Mouse (Mus musculus): ENCODE results near the gene Mycbp2. TPM values are rescaled to one million over a fixed set of nuclear protein-coding genes. Genes with fewer than 3 reads are reported as not detected.

Mycbp2 gene
- polyA plus RNA-seq, 1 experiment, result 56.8 TPM

GRCm38 (mm10) chr14:103112606-103113363 is 233.8 kb downstream of the Mycbp2 start:
- TF ChIP-seq POLR2A (IDR thresholded peaks at IDR 0.05; ENCODE audit: borderline replicate concordance, low read depth, low read length), result no peak
- TF ChIP-seq CTCF (IDR thresholded peaks at IDR 0.05; ENCODE audit: low read depth, low read length), result no peak
- Histone ChIP-seq H3K4me3 (ENCODE audit: insufficient read depth, low read length) (no peak overlapping the region), H3K4me1 (ENCODE audit: control insufficient read depth, insufficient read depth, low read length) (peaks cover 17% of the 10 kb centered on the region), H3K27ac (ENCODE audit: insufficient read depth, low read depth, low read length) (no peak overlapping the region)

GRCm38 (mm10) chr14:103109971-103110370 is 236.6 kb downstream of the Mycbp2 start:
- H3K4me3 ChIP-seq (ENCODE audit: insufficient read depth, low read length), result no peak overlapping the region
- no peak overlapping the region for H3K27ac ChIP-seq (ENCODE audit: insufficient read depth, low read depth, low read length)
- no peak for TF ChIP-seq POLR2A (IDR thresholded peaks at IDR 0.05; ENCODE audit: borderline replicate concordance, low read depth, low read length)
- TF ChIP-seq CTCF (IDR thresholded peaks at IDR 0.05; ENCODE audit: low read depth, low read length), result no peak

GRCm38 (mm10) chr14:103106301-103106700 is 240.3 kb downstream of the Mycbp2 start:
- TF ChIP-seq POLR2A (IDR thresholded peaks at IDR 0.05; ENCODE audit: borderline replicate concordance, low read depth, low read length) (no peak), CTCF (IDR thresholded peaks at IDR 0.05; ENCODE audit: low read depth, low read length) (no peak)
- Histone ChIP-seq H3K27ac (ENCODE audit: insufficient read depth, low read depth, low read length) (no peak overlapping the region), H3K4me1 (ENCODE audit: control insufficient read depth, insufficient read depth, low read length) (peaks cover 5% of the 10 kb centered on the region), H3K4me3 (ENCODE audit: insufficient read depth, low read length) (no peak overlapping the region)

More at GRCm38 (mm10) chr14:103109971-103110370, 236.6 kb downstream of the Mycbp2 start:
- H3K4me1 ChIP-seq (ENCODE audit: control insufficient read depth, insufficient read depth, low read length), result peaks cover 7% of the 10 kb centered on the region

GRCm38 (mm10) chr14:103102731-103103335 is 243.8 kb downstream of the Mycbp2 start:
- H3K27ac ChIP-seq (ENCODE audit: insufficient read depth, low read depth, low read length), result no peak overlapping the region
- TF ChIP-seq CTCF (IDR thresholded peaks at IDR 0.05; ENCODE audit: low read depth, low read length) (no peak), POLR2A (IDR thresholded peaks at IDR 0.05; ENCODE audit: borderline replicate concordance, low read depth, low read length) (no peak)
- H3K4me1 ChIP-seq (ENCODE audit: control insufficient read depth, insufficient read depth, low read length), result peaks cover 5% of the 10 kb centered on the region
- H3K4me3 ChIP-seq (ENCODE audit: insufficient read depth, low read length), result no peak overlapping the region

GRCm38 (mm10) chr14:103102246-103102645 is 244.4 kb downstream of the Mycbp2 start:
- no peak overlapping the region for H3K4me3 ChIP-seq (ENCODE audit: insufficient read depth, low read length)
- no peak for TF ChIP-seq CTCF (IDR thresholded peaks at IDR 0.05; ENCODE audit: low read depth, low read length)
- no peak for TF ChIP-seq POLR2A (IDR thresholded peaks at IDR 0.05; ENCODE audit: borderline replicate concordance, low read depth, low read length)
- peaks cover 7% of the 10 kb centered on the region for H3K4me1 ChIP-seq (ENCODE audit: control insufficient read depth, insufficient read depth, low read length)
- H3K27ac ChIP-seq (ENCODE audit: insufficient read depth, low read depth, low read length), result no peak overlapping the region

GRCm38 (mm10) chr14:103101171-103101570 is 245.4 kb downstream of the Mycbp2 start:
- Histone ChIP-seq H3K27ac (ENCODE audit: insufficient read depth, low read depth, low read length) (no peak overlapping the region), H3K4me1 (ENCODE audit: control insufficient read depth, insufficient read depth, low read length) (peaks cover 16% of the 10 kb centered on the region), H3K4me3 (ENCODE audit: insufficient read depth, low read length) (no peak overlapping the region)
- TF ChIP-seq POLR2A (IDR thresholded peaks at IDR 0.05; ENCODE audit: borderline replicate concordance, low read depth, low read length), result no peak

GRCm38 (mm10) chr14:103100296-103100695 is 246.3 kb downstream of the Mycbp2 start:
- peaks cover 22% of the 10 kb centered on the region for H3K4me1 ChIP-seq (ENCODE audit: control insufficient read depth, insufficient read depth, low read length)
- H3K27ac ChIP-seq (ENCODE audit: insufficient read depth, low read depth, low read length), result no peak overlapping the region
- H3K4me3 ChIP-seq (ENCODE audit: insufficient read depth, low read length), result no peak overlapping the region
- TF ChIP-seq CTCF (IDR thresholded peaks at IDR 0.05; ENCODE audit: low read depth, low read length), result no peak
- no peak for TF ChIP-seq POLR2A (IDR thresholded peaks at IDR 0.05; ENCODE audit: borderline replicate concordance, low read depth, low read length)

- TF ChIP-seq CTCF (IDR thresholded peaks at IDR 0.05; ENCODE audit: low read depth, low read length), result no peak
- no peak for TF ChIP-seq POLR2A (IDR thresholded peaks at IDR 0.05; ENCODE audit: borderline replicate concordance, low read depth, low read length)
Measured at GRCm38 (mm10) chr14:103099238-103099933, 247.2 kb downstream of the Mycbp2 start, which contains the start of gene Fbxl3. Fbxl3 (minus strand) TSS chr14:103099566.

GRCm38 (mm10) chr14:103098587-103099235 is 247.9 kb downstream of the Mycbp2 start:
- TF ChIP-seq POLR2A (IDR thresholded peaks at IDR 0.05; ENCODE audit: borderline replicate concordance, low read depth, low read length) (no peak), CTCF (IDR thresholded peaks at IDR 0.05; ENCODE audit: low read depth, low read length) (no peak)
- Histone ChIP-seq H3K4me3 (ENCODE audit: insufficient read depth, low read length) (peak overlapping the region; percentile 87), H3K27ac (ENCODE audit: insufficient read depth, low read depth, low read length) (peak overlapping the region; percentile 95), H3K4me1 (ENCODE audit: control insufficient read depth, insufficient read depth, low read length) (peaks cover 30% of the 10 kb centered on the region)

More at GRCm38 (mm10) chr14:103099238-103099933, 247.2 kb downstream of the Mycbp2 start, which contains the start of gene Fbxl3:
- Histone ChIP-seq H3K27ac (ENCODE audit: insufficient read depth, low read depth, low read length) (peak within 1 kb of the TSS; percentile 95), H3K4me1 (ENCODE audit: control insufficient read depth, insufficient read depth, low read length) (peaks cover 24% of the 10 kb centered on the region), H3K4me3 (ENCODE audit: insufficient read depth, low read length) (peak within 1 kb of the TSS; percentile 87)

All from bone marrow macrophage, adult 2 months (primary cell).